Mouse (Mus musculus) sigmoid colon, adult 10 weeks (tissue): Measurements from ENCODE around the gene Tmem50b. TPM values are rescaled to one million over a fixed set of nuclear protein-coding genes. Genes with fewer than 3 reads are reported as not detected.

Experiments used
- polyA plus RNA-seq: library from polyadenylated mRNA; stranded (reverse); fragments of 350-450 nt; fragmentation: Illumina TruSeq; extraction: RNeasy Lipid Tissue Mini Kit (QIAGEN cat#74804); gene quantifications from one replicate; pipeline ENCODE4 v1.2.3, GENCODE M21; 2014; ENCODE audit warnings: low read depth, low replicate concordance

Gene Tmem50b
- polyA plus RNA-seq = 91.2 TPM

GRCm38 (mm10) chr16:91597672-91598010 lies at the start of gene Tmem50b:
Tmem50b (minus strand) TSS chr16:91597800.

GRCm38 (mm10) chr16:91646681-91647419 lies 49.2 kb upstream of the Tmem50b start, which contains the start of gene Gart:
Gart (minus strand) TSS chr16:91646952.

GRCm38 (mm10) chr16:91618511-91619501 lies 21.2 kb upstream of the Tmem50b start, which contains the start of gene Dnajc28:
Dnajc28 (minus strand) TSS chr16:91619026.

GRCm38 (mm10) chr16:91546836-91547741 lies 50.5 kb downstream of the Tmem50b start, which contains the start of gene Ifngr2:
Ifngr2 (plus strand) TSS chr16:91547072.

Other genes with a start within 250 kb of the Tmem50b start
- 31.4 TPM for gene Ifnar2, start 225.0 kb downstream of the Tmem50b start, polyA plus RNA-seq
- not detected for gene Gm21970, start 206.1 kb downstream of the Tmem50b start, polyA plus RNA-seq
- 96.0 TPM for gene Il10rb, start 191.6 kb downstream of the Tmem50b start, polyA plus RNA-seq
- gene Ifnar1, start 112.6 kb downstream of the Tmem50b start, polyA plus RNA-seq = 76.5 TPM
- 71.5 TPM for gene Ifngr2, start 50.7 kb downstream of the Tmem50b start, polyA plus RNA-seq
- gene Dnajc28, start 21.2 kb upstream of the Tmem50b start, polyA plus RNA-seq = 12.6 TPM
- 10.5 TPM for gene Gart, start 49.2 kb upstream of the Tmem50b start, polyA plus RNA-seq
- 779 TPM for gene Son, start 49.7 kb upstream of the Tmem50b start, polyA plus RNA-seq
- 18.3 TPM for gene Donson, start 91.0 kb upstream of the Tmem50b start, polyA plus RNA-seq
- gene Cryzl1, start 131.2 kb upstream of the Tmem50b start, polyA plus RNA-seq = 128 TPM
- 29.5 TPM for gene Itsn1, start 131.5 kb upstream of the Tmem50b start, polyA plus RNA-seq